Mouse (Mus musculus) liver, adult 2 months (tissue): ENCODE measurements around the gene Thada.

Source experiments
- CTCF ChIP-seq: fragments of 200-500 bp; IDR thresholded peaks from 2 replicates; pipeline ENCODE4 v1.5.1; 2011; ENCODE audit warnings: low read depth, low read length, control low read depth
- POLR2A ChIP-seq: fragments of 200-500 bp; IDR thresholded peaks from 2 replicates; pipeline ENCODE4 v1.6.1; 2011; ENCODE audit warnings: low read length, control low read depth; ENCODE audit not compliant: insufficient read depth; ENCODE audit errors: extremely low read depth

DNA sequence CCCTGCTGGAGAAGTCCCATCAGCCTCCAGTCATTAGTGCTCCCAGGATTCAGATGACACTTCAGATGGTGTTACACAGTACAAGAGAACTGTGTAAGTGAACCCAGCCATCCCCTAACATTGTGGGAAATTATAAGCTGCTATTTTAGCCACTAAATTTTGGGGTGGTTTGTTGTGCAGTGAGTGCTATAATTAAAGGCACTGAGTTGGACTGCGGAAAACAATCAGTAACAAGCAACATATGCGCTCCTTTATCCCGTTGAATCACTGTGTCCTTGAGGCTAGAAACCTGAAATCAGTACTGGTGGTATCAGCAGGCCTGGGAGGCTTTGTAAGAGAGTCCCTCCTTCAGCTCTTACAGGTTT is 113.2 kb downstream of the Thada start:
- TF ChIP-seq CTCF (no peak), POLR2A (no peak)
